Mouse (Mus musculus) kidney, adult 2 months (tissue): ENCODE data around the gene Tnxb.
"Not testable (repeated sequence)": the region's sequence is repeated elsewhere in the genome, so short reads cannot be mapped to it uniquely, and the experiment has no call there.

Experiments
- CTCF ChIP-seq: fragments of 200-500 bp; conservative IDR thresholded peaks from 2 replicates; pipeline ENCODE4 v1.5.1; 2011; ENCODE audit warnings: low read depth, mild to moderate bottlenecking, control low read depth, low read length, moderate library complexity, mixed read lengths; ENCODE audit not compliant: insufficient read depth, insufficient read length
- POLR2A ChIP-seq: fragments of 200-500 bp; IDR thresholded peaks from one replicate; pipeline ENCODE4 v1.6.1; 2011; ENCODE audit warnings: low read depth, low read length, control low read depth

GRCm38 (mm10) chr17:34739708-34740107 lies 69.4 kb downstream of the Tnxb start:
- not testable (repeated sequence) for TF ChIP-seq CTCF, POLR2A
